Mouse (Mus musculus): ENCODE results near the gene Hsd17b13.

DNA sequence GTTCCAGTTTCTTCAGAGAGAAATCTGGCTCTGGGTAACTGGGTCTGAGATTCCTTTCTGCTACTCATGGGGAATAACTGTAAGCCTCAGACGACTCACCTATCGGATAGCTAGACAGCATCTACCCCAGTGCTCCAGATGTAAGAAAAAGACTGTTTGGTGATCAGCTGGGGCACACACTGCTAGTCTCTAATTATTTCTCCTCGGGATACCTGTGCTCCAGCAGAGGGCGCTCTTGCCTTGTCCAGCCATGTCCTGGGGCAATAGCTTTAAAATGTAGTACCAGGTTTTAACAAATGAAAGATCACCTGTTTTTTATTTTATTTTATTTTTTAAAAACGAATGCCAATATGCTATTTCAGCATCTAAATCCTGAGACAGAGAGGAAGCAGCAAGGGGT, 22.5 kb upstream of the Hsd17b13 start:
- TF ChIP-seq GATA1 (IDR thresholded peaks at IDR 0.05; ENCODE audit: borderline replicate concordance, low read length) = no peak
- TF ChIP-seq FLI1 (IDR thresholded peaks at IDR 0.05; ENCODE audit: low read length) = no peak

Data from megakaryocyte, embryonic 14.5 days (primary cell).